9 mouse cellular contexts compared by ENCODE assay signal in the genomic region with DNA sequence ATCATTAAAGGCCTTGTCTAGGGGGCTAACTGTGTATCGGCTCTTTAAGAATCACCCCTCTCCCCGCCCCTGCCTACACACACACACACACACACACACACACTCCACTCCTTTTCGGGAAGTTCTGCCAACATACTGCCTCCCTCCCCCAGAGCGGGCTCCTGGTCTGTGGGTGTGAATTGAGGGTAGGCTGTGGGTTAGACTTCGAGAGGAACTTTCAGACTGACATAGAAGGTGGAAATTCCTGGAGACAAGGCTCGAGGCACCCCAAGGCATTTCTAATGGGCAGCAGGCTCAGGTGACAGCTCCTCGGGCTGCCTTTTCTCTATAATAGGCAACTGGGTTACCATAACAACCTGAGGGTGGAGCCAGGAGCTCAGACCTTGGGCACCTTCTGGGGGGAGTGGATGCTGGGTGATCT. TPM values are rescaled to one million over a fixed set of nuclear protein-coding genes. Genes with fewer than 3 reads are reported as not detected.
A peak's percentile ranks its signal among the peaks of the same experiment; 100 is the strongest.
DNase-seq lines count a peak whose midpoint lies in the region; ATAC-seq and TF ChIP-seq lines count a peak whose summit lies in the region.
"Had no signal": no experiment of that assay in that cellular context is flagged by ENCODE, and none has a peak within 500 bp of the region (broad histone marks: within the 10 kb centered on the region; RNA-seq: fewer than 3 reads in every experiment).

No protein-coding gene starts in this region.

- H3K36me3 ChIP-seq in E14TG2a.4 (ENCODE audit: insufficient read depth, low read length) = peaks cover 13% of the 10 kb centered on the region; the same call in 1 of the 2 replicates
- peaks cover 10% of the 10 kb centered on the region; the same call in 1 of the 2 replicates for H3K36me3 ChIP-seq in embryonic facial prominence, embryonic 14.5 days (ENCODE audit: control insufficient read depth, insufficient read depth, low read length)
- H3K36me3 ChIP-seq in limb, embryonic 11.5 days (ENCODE audit: control insufficient read depth, insufficient read depth, low read length) = no peaks in the 10 kb centered on the region

- H3K27ac ChIP-seq in embryonic facial prominence, embryonic 14.5 days (replicated peaks; ENCODE audit: low read depth, low read length) = no peak overlapping the region
- no peak overlapping the region for H3K27ac ChIP-seq in limb, embryonic 11.5 days (replicated peaks; ENCODE audit: low read depth, low read length)
- H3K27ac ChIP-seq: limb, embryonic 13.5 days had no signal

- H3K27me3 ChIP-seq in E14TG2a.4 (ENCODE audit: insufficient read depth, low read length) = peaks cover 16% of the 10 kb centered on the region
- no peaks in the 10 kb centered on the region for H3K27me3 ChIP-seq in embryonic facial prominence, embryonic 14.5 days (replicated peaks; ENCODE audit: control insufficient read depth, insufficient read depth, low read length)
- no peaks in the 10 kb centered on the region; the same call in 1 of the 2 replicates for H3K27me3 ChIP-seq in limb, embryonic 11.5 days (ENCODE audit: control insufficient read depth, insufficient read depth, low read length)

- H3K9me3 ChIP-seq in E14TG2a.4 (ENCODE audit: low read length) = no peaks in the 10 kb centered on the region
- H3K9me3 ChIP-seq in embryonic facial prominence, embryonic 14.5 days (ENCODE audit: control insufficient read depth, low read length) = no peaks in the 10 kb centered on the region
- no peaks in the 10 kb centered on the region for H3K9me3 ChIP-seq in limb, embryonic 11.5 days (ENCODE audit: control insufficient read depth, low read length)
- H3K9me3 ChIP-seq: limb, embryonic 13.5 days had no signal

- DNase-seq in Muller cell, postnatal 12 days (ENCODE audit: inconsistent ontology term) = peak; percentile 11
- peak; percentile 41 for DNase-seq in embryonic facial prominence, embryonic 14.5 days (ENCODE audit: low spot score)
- DNase-seq in limb, embryonic 11.5 days (ENCODE audit: low spot score) = peak; percentile 28
- DNase-seq in spleen, postnatal 4 days (ENCODE audit: low spot score in 2 of 2) = no peak
- DNase-seq in frontal cortex, postnatal 36 days (ENCODE audit: low spot score in 2 of 2) = no peak
- no peak for DNase-seq in layer of hippocampus, postnatal 36 days
- DNase-seq: heart, postnatal 14 days had no signal

- peak overlapping the region; percentile 33; the same call in 1 of the 2 replicates for H3K4me2 ChIP-seq in embryonic facial prominence, embryonic 14.5 days (ENCODE audit: low read depth, low read length)
- H3K4me2 ChIP-seq in limb, embryonic 11.5 days (ENCODE audit: low read depth, severe bottlenecking) = no peak overlapping the region

- 12% methylated on average over 7 of the region's 7 CpGs for WGBS in embryonic facial prominence, embryonic 14.5 days
- WGBS in limb, embryonic 11.5 days = 21% methylated on average over 7 of the region's 7 CpGs

- TF ChIP-seq CTCF in E14TG2a.4 (conservative IDR thresholded peaks at IDR 0.05; ENCODE audit: low read length) = no peak

- no peak for ATAC-seq in embryonic facial prominence, embryonic 14.5 days (ENCODE audit: low read depth)
- ATAC-seq in limb, embryonic 11.5 days (ENCODE audit: insufficient number of reproducible peaks, low FRiP score, low TSS enrichment, low read depth) = no peak

- H3K4me3 ChIP-seq in E14TG2a.4 (replicated peaks; ENCODE audit: low read length) = 0 out of 2 replicates have a peak overlapping the region, but pooled peaks have one; percentile 10
- H3K4me3 ChIP-seq in embryonic facial prominence, embryonic 14.5 days (ENCODE audit: low read depth, low read length) = no peak overlapping the region
- H3K4me3 ChIP-seq in limb, embryonic 11.5 days (ENCODE audit: low read depth, low read length) = no peak overlapping the region
- H3K4me3 ChIP-seq: limb, embryonic 13.5 days had no signal

- H3K9ac ChIP-seq in embryonic facial prominence, embryonic 14.5 days (ENCODE audit: low read depth, low read length) = no peak overlapping the region
- no peak overlapping the region for H3K9ac ChIP-seq in limb, embryonic 11.5 days (ENCODE audit: low read length)
- H3K9ac ChIP-seq: limb, embryonic 13.5 days had no signal

- peaks cover 46% of the 10 kb centered on the region for H3K4me1 ChIP-seq in E14TG2a.4 (replicated peaks; ENCODE audit: low read depth, low read length)
- peaks cover 20% of the 10 kb centered on the region for H3K4me1 ChIP-seq in embryonic facial prominence, embryonic 14.5 days (ENCODE audit: control insufficient read depth, insufficient read depth, low read length)
- peaks cover 6% of the 10 kb centered on the region; the same call in 1 of the 2 replicates for H3K4me1 ChIP-seq in limb, embryonic 11.5 days (ENCODE audit: control insufficient read depth, insufficient read depth, low read length)

RNA-seq across cellular contexts. Expression of gene Slc8a2, which starts 2.5 kb away (rescaled TPM):
- polyA plus RNA-seq in embryonic facial prominence, embryonic 14.5 days (2014; fragmentation: Nextera tagmentation; extraction: Ambion mirVana) = 0.28 and 0.29 TPM in 2 replicates
- polyA plus RNA-seq in limb, embryonic 11.5 days (2014; fragmentation: Nextera tagmentation; extraction: Ambion mirVana) = 0.10 and 0.12 TPM in 2 replicates
- 100 to 1,000 TPM; 286 to 292 TPM for total RNA-seq in layer of hippocampus, postnatal 36 days (2021)

RNA-seq across cellular contexts. Expression of gene Kptn, which starts 12.5 kb away (rescaled TPM):
- polyA plus RNA-seq in embryonic facial prominence, embryonic 14.5 days (2014; fragmentation: Nextera tagmentation; extraction: Ambion mirVana) = 24.1 and 27.8 TPM in 2 replicates
- polyA plus RNA-seq in limb, embryonic 11.5 days (2014; fragmentation: Nextera tagmentation; extraction: Ambion mirVana) = 22.5 and 23.5 TPM in 2 replicates
- 10 to 100 TPM; 32.0 to 37.8 TPM for total RNA-seq in layer of hippocampus, postnatal 36 days (2021)

RNA-seq across cellular contexts. Expression of gene Napa, which starts 33.9 kb away (rescaled TPM):
- 190 and 203 TPM in 2 replicates for polyA plus RNA-seq in embryonic facial prominence, embryonic 14.5 days (2014; fragmentation: Nextera tagmentation; extraction: Ambion mirVana)
- polyA plus RNA-seq in limb, embryonic 11.5 days (2014; fragmentation: Nextera tagmentation; extraction: Ambion mirVana) = 182 and 203 TPM in 2 replicates
- 100 to 1,000 TPM; 272 to 282 TPM for total RNA-seq in layer of hippocampus, postnatal 36 days (2021)

RNA-seq across cellular contexts. Expression of gene Meis3, which starts 42.7 kb away (rescaled TPM):
- 29.5 and 35.5 TPM in 2 replicates for polyA plus RNA-seq in embryonic facial prominence, embryonic 14.5 days (2014; fragmentation: Nextera tagmentation; extraction: Ambion mirVana)
- 9.6 TPM in 2 replicates for polyA plus RNA-seq in limb, embryonic 11.5 days (2014; fragmentation: Nextera tagmentation; extraction: Ambion mirVana)
- 10 to 100 TPM; 36.1 to 44.0 TPM for total RNA-seq in layer of hippocampus, postnatal 36 days (2021)

Comparison
In these comparisons a context has a peak if more than half of its experiments do, and no peak if none do; other contexts are left out.
1. DNase-seq: peak in Muller cell, postnatal 12 days (single experiment), embryonic facial prominence, embryonic 14.5 days (single experiment) and limb, embryonic 11.5 days (single experiment); none in spleen, postnatal 4 days (0 of 2), frontal cortex, postnatal 36 days (0 of 2) and layer of hippocampus, postnatal 36 days (0 of 2).